Mouse (Mus musculus) central nervous system, embryonic 11.5 days (tissue): Measurements from ENCODE around the gene Gm3278. TPM values are rescaled to one million over a fixed set of nuclear protein-coding genes. Genes with fewer than 3 reads are reported as not detected.

Source experiments
- polyA plus RNA-seq: library from polyadenylated mRNA; depleted of rRNA; stranded (reverse); fragments of >200 nt; gene quantifications from 2 replicates; pipeline ENCODE4 v1.2.3, GENCODE M21; 2012; rRNA removed

Gene Gm3278
- 0.07 TPM in 1 of 2 replicates, not detected in the other for polyA plus RNA-seq

GRCm38 (mm10) chr14:4892116-4892515 lies at the start of gene Gm3278:
Gene Gm3278 (plus strand): TSS chr14:4892416.

GRCm38 (mm10) chr14:4855299-4855980 lies 36.8 kb upstream of the Gm3278 start, which contains the start of gene Gm3264:
Gene Gm3264 (plus strand): TSS chr14:4855576.

Other genes starting within 250 kb of the Gm3278 start
- gene Gm3239, start 228.2 kb upstream of the Gm3278 start, polyA plus RNA-seq = 0.08 and 0.36 TPM in 2 replicates
- not detected in 2 replicates for gene Gm7876, start 183.2 kb upstream of the Gm3278 start, polyA plus RNA-seq
- gene Gm3252, start 165.6 kb upstream of the Gm3278 start, polyA plus RNA-seq = 0.62 and 1.6 TPM in 2 replicates
- gene Gm9602, start 116.1 kb upstream of the Gm3278 start, polyA plus RNA-seq = not detected in 2 replicates
- gene Gm3269, start 54.3 kb upstream of the Gm3278 start, polyA plus RNA-seq = not detected in 2 replicates
- 1.1 and 3.3 TPM in 2 replicates for gene Gm3264, start 36.8 kb upstream of the Gm3278 start, polyA plus RNA-seq
- gene Gm8297, start 91.5 kb downstream of the Gm3278 start, polyA plus RNA-seq = 0.19 TPM in 1 of 2 replicates, not detected in the other
- gene Gm3298, start 123.5 kb downstream of the Gm3278 start, polyA plus RNA-seq = 0.89 TPM in 1 of 2 replicates, not detected in the other
- not detected in 2 replicates for gene 4930555G01Rik, start 158.2 kb downstream of the Gm3278 start, polyA plus RNA-seq
- 3.5 and 7.8 TPM in 2 replicates for gene Gm8281, start 178.6 kb downstream of the Gm3278 start, polyA plus RNA-seq
- gene Gm8279, start 239.1 kb downstream of the Gm3278 start, polyA plus RNA-seq = not detected in 2 replicates